Mouse (Mus musculus) limb, embryonic 13.5 days (tissue): ENCODE results near the gene Lrrc1. TPM values are rescaled to one million over a fixed set of nuclear protein-coding genes. Genes with fewer than 3 reads are reported as not detected.
"Not testable (repeated sequence)": the region's sequence is repeated elsewhere in the genome, so short reads cannot be mapped to it uniquely, and the experiment has no call there.

Experiments used
- ATAC-seq: fragments of 200-750 bp; cut with Nextera tagmentation; 2 replicates; pipeline ENCODE4 v1.8.0; 2017; ENCODE audit warnings: low read depth, moderate number of reproducible peaks, moderate TSS enrichment; ENCODE audit not compliant: low FRiP score
- H3K27ac ChIP-seq: fragments of 300-500 bp; sonication (generic); 2 replicates; pipeline ENCODE4 v1.5.1; 2015; ENCODE audit warnings: inconsistent platforms, mild to moderate bottlenecking, moderate library complexity
- H3K27me3 ChIP-seq: fragments of 300-500 bp; sonication (generic); 2 replicates; pipeline ENCODE4 v1.6.1; 2015; ENCODE audit warnings: mild to moderate bottlenecking, inconsistent platforms
- H3K36me3 ChIP-seq: fragments of 300-500 bp; sonication (generic); 2 replicates; pipeline ENCODE4 v1.6.1; 2015; ENCODE audit warnings: inconsistent platforms, mild to moderate bottlenecking, moderate library complexity
- H3K4me1 ChIP-seq: fragments of 300-500 bp; sonication (generic); 2 replicates; pipeline ENCODE4 v1.6.1; 2015; ENCODE audit warnings: inconsistent platforms
- H3K4me2 ChIP-seq: fragments of 300-500 bp; sonication (generic); replicated peaks from 2 replicates; pipeline ENCODE4 v1.6.1; 2015; ENCODE audit warnings: inconsistent platforms, mild to moderate bottlenecking, moderate library complexity
- H3K4me3 ChIP-seq: fragments of 300-500 bp; sonication (generic); 2 replicates; pipeline ENCODE4 v1.5.1; 2015; ENCODE audit warnings: moderate library complexity, mild to moderate bottlenecking, inconsistent platforms
- H3K9ac ChIP-seq: fragments of 300-500 bp; sonication (generic); 2 replicates; pipeline ENCODE4 v1.6.1; 2015; ENCODE audit warnings: mild to moderate bottlenecking, inconsistent platforms
- H3K9me3 ChIP-seq: fragments of 300-500 bp; sonication (generic); 2 replicates; pipeline ENCODE4 v1.6.1; 2016; ENCODE audit warnings: inconsistent platforms
- WGBS: fragments of 180-500 bp; shearing (Covaris S2); methylation state at CpG from one replicate; pipeline ENCODE4 v1.1.7; 2015; 5-methylcytosine and 5-hydroxymethylcytosine counted together
- polyA plus RNA-seq: library from polyadenylated mRNA; unstranded; fragments of >200 nt; fragmentation: Nextera tagmentation; extraction: Ambion mirVana; gene quantifications from 2 replicates; pipeline ENCODE4 v1.2.1, GENCODE M21; 2015

Gene Lrrc1
- 11.0 and 12.2 TPM in 2 replicates for polyA plus RNA-seq

DNA sequence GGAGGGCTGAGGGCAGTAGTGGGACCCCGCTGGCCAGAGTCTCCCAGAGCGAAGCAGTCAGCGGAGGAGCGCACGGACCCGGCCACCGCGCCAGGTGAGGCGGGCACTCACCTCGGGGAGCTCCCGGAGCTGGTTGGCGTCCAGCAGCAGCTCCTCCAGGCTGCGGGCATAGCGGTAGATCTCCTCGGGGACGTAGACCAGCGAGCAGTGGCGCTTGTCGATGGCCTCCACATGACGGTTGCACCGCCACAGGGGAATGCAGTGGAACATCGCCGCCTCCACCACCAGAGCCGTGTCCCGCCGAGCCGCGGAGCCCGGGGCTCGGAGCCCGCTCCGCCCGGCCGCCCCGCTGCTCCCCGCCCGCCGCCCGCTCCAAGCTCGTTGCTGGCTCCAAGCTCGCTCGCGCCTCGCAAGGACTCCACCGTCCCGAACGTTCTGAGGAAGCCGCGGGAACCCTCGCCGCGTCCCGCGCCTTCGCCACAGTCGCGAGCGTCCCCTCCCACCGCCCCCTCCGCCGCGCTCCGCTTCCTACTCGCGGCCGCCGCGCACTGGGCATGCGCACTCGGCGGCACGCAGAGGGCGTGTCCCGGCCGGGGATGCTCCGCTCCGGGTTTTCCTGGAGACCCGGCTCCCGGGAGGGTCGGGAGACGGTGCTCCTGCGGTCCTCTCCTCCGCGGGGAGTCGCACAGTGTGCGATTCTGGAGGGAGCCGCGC is at the start of gene Lrrc1:
TSS of gene Lrrc1 (minus strand) at position 517 of the 714 bp plus-strand sequence.
- H3K4me1 ChIP-seq, result peaks cover 29% of the 10 kb centered on the region
- H3K27ac ChIP-seq, result peak within 1 kb of the TSS; percentile 77
- no peaks in the 10 kb centered on the region for H3K9me3 ChIP-seq
- H3K9ac ChIP-seq, result peak within 1 kb of the TSS; percentile 83
- peak; percentile 91 for ATAC-seq
- no peaks in the 10 kb centered on the region for H3K36me3 ChIP-seq
- H3K27me3 ChIP-seq, result no peaks in the 10 kb centered on the region
- peak within 1 kb of the TSS; percentile 98 for H3K4me2 ChIP-seq
- H3K4me3 ChIP-seq, result peak within 1 kb of the TSS; percentile 74
- under 1% methylated on average over 78 of the region's 88 CpGs for WGBS

DNA sequence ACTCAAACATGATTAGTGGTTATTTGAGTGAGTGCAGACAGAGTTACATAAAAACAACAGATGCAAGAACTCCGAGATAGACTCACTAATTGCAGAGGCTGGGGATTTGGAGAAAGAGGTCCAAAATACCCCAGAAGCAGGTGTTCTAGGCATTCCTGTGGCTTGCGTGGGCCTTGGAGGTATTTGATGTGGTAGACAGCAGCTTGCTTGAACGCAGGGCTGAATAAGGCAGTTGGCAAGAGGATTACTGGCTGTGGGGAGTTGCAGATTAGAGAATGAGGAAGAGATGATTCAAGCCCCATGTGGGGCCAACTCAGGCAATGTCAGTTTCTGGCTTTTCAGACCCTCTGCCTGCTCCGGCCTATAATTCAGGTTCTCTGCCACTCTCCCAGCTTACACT is 47.8 kb upstream of the Lrrc1 start:
- no peak overlapping the region for H3K4me2 ChIP-seq
- H3K4me3 ChIP-seq, result no peak overlapping the region
- H3K36me3 ChIP-seq, result no peaks in the 10 kb centered on the region
- H3K27ac ChIP-seq, result no peak overlapping the region
- peaks cover 11% of the 10 kb centered on the region; the same call in 1 of the 2 replicates for H3K4me1 ChIP-seq
- no peak for ATAC-seq
- 48% methylated on average over 4 of the region's 4 CpGs for WGBS
- no peaks in the 10 kb centered on the region for H3K9me3 ChIP-seq
- no peaks in the 10 kb centered on the region for H3K27me3 ChIP-seq
- no peak overlapping the region for H3K9ac ChIP-seq

DNA sequence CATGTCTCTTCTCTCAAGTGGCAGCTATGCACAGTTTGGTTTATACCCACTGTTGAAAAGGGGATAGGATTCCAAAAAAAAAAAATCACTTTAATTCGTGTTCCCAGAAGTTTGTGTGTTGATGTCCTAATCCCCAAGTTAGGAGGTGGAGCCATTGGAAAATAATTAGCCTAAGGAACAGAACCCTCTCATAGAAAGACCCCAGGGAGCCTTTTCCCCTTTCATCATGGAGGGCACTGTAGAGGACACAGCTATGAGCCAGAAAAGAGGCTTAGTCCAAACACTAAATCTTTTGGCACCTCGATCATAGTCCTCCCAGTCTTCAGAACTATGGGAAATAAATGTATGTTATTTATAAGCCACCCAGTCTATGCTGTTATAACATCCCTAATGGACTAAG is 44.8 kb upstream of the Lrrc1 start:
- 38% methylated on average over 2 of the region's 2 CpGs for WGBS

DNA sequence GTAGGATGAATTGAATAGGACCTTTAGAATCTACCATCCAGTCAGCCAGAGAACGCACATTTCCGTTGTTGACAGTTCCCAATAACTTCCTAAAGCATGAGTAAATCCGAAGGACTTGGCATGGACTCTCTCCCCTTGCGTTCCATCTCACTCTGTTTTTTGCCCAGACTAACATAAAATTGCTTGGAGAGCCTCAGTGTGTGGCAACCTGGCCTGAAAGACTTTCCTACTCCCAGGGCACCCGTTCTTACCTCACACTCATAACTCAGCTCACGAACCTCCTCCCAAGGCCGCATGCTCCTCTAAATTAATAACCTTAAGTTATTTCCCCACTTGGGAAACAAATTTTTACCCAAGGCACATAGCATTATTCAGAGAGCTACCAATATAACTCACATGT is 42.9 kb upstream of the Lrrc1 start:
- H3K9ac ChIP-seq, result no peak overlapping the region
- no peak for ATAC-seq
- H3K27ac ChIP-seq, result no peak overlapping the region
- H3K4me2 ChIP-seq, result no peak overlapping the region
- H3K36me3 ChIP-seq, result no peaks in the 10 kb centered on the region
- H3K9me3 ChIP-seq, result no peaks in the 10 kb centered on the region
- no peaks in the 10 kb centered on the region for H3K27me3 ChIP-seq
- H3K4me1 ChIP-seq, result 0 out of 2 replicates have a peak, but pooled peaks cover 6% of the 10 kb centered on the region
- no peak overlapping the region for H3K4me3 ChIP-seq
- WGBS, result 78% methylated on average over 7 of the region's 7 CpGs

More for the DNA sequence above, 44.8 kb upstream of the Lrrc1 start:
- no peak overlapping the region for H3K4me2 ChIP-seq
- no peaks in the 10 kb centered on the region for H3K36me3 ChIP-seq
- H3K9ac ChIP-seq, result no peak overlapping the region
- ATAC-seq, result no peak
- H3K27me3 ChIP-seq, result no peaks in the 10 kb centered on the region
- H3K4me3 ChIP-seq, result no peak overlapping the region
- 0 out of 2 replicates have a peak, but pooled peaks cover 6% of the 10 kb centered on the region for H3K4me1 ChIP-seq
- H3K9me3 ChIP-seq, result no peaks in the 10 kb centered on the region
- H3K27ac ChIP-seq, result no peak overlapping the region

DNA sequence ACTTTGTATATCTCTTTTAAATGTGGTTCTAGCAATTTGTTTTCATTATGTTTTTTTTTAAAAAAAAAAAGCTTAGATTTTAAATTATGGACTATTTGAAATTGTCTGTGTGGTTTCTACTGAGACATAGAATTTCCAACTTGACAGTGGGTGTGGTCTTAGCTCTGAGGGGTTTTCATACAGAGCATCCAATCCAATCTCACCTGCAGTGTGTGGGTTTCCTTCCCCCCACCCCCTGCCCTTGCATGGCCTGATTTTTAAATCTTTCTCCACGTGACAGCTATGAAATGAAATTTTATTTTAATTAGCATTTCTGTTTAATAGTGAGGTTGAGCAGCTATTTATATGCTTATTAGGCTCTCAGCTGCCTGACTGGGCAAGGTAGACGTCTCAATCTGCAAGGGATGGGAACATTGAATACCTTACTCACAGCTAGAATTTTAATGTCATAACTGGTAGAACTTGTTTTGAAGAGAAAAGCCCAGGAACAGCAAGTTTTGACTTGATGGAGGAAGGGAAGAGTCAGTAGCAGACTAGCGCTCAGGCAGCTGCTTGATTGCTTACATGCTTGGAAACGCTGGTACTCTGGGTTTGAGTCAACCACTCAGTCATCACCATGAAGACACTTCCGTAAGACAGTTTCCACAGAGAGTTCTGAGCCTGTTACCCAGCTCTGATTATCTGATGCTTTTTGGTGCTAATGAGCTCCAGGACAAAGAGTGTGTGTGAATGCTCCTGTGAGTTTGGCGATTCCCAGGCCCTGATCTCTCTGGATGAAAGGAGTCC is 42.3 kb upstream of the Lrrc1 start:
- no peak for ATAC-seq
- no peak overlapping the region for H3K9ac ChIP-seq
- no peak overlapping the region for H3K4me2 ChIP-seq
- no peaks in the 10 kb centered on the region for H3K9me3 ChIP-seq
- H3K27ac ChIP-seq, result no peak overlapping the region
- no peaks in the 10 kb centered on the region for H3K36me3 ChIP-seq
- no peak overlapping the region for H3K4me3 ChIP-seq
- H3K27me3 ChIP-seq, result no peaks in the 10 kb centered on the region
- 0 out of 2 replicates have a peak, but pooled peaks cover 6% of the 10 kb centered on the region for H3K4me1 ChIP-seq
- 68% methylated on average over 6 of the region's 6 CpGs for WGBS

DNA sequence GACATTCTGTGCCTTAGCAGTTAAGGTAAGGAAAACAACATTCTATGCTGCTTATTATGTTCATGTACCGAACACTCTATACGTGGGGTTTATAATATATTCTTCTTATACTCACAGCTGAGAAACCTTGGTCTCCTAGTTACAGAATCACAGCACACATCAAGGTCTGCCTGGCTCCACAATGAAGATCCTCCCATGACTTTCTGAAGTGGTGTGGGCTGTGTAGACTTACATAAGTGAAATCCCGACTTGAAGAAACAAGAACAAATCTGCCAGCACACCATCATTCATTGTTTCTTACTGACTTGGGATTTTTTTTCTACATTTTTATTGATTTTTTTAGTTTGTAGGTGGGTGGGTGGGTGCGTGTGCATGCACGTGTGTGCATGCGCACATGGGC is 40.1 kb upstream of the Lrrc1 start:
- 89% methylated on average over 6 of the region's 6 CpGs for WGBS
- 0 out of 2 replicates have a peak, but pooled peaks cover 6% of the 10 kb centered on the region for H3K4me1 ChIP-seq
- no peaks in the 10 kb centered on the region for H3K27me3 ChIP-seq
- no peak overlapping the region for H3K9ac ChIP-seq
- no peaks in the 10 kb centered on the region for H3K36me3 ChIP-seq
- H3K27ac ChIP-seq, result no peak overlapping the region
- no peak for ATAC-seq
- H3K4me2 ChIP-seq, result no peak overlapping the region
- H3K4me3 ChIP-seq, result no peak overlapping the region
- no peaks in the 10 kb centered on the region for H3K9me3 ChIP-seq

DNA sequence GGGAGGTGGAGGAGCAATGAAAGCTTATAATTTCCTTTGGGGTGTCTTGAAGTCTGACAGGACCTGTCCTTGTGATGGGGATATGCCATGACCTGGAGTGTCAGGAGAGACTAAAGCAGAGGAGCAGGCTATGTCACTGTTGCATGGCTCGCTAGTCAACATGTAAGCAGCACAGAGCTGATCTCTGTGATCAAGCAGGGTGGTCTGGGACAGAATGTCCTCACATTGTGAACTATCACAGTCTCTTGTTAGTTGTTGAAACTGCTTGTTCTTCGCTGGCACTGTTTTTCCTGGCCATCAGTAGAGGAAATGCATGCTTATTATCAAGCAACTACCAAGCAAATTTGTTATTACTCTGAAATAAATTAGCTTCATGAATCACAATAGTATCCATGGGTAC is 38.6 kb upstream of the Lrrc1 start:
- ATAC-seq, result no peak
- Histone ChIP-seq H3K4me2 (no peak overlapping the region), H3K36me3 (no peaks in the 10 kb centered on the region), H3K27ac (no peak overlapping the region), H3K9ac (no peak overlapping the region), H3K27me3 (no peaks in the 10 kb centered on the region), H3K4me3 (no peak overlapping the region), H3K4me1 (0 out of 2 replicates have a peak, but pooled peaks cover 6% of the 10 kb centered on the region), H3K9me3 (no peaks in the 10 kb centered on the region)
- WGBS, result 63% methylated on average over 2 of the region's 2 CpGs

DNA sequence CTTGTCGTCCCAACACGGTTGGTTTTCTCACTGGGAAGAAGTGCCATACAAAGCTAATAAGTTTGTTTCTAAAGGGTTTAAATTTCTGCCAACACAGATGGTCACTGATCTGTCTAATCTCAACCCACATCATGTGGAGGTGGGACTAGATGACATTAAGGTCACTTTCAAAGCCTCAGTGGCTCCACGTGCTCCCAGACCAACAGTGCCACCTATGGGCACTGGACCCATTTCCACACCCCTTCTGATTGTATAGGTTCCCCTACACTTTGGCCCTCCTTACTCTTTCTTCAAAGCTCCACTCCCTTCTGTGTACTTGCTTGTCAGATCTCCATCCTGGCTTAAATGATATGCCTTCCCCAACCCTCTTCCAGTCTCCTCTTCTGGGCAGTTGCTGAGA is 35.2 kb upstream of the Lrrc1 start:
- H3K27ac ChIP-seq, result no peak overlapping the region
- no peak overlapping the region for H3K4me3 ChIP-seq
- no peaks in the 10 kb centered on the region for H3K36me3 ChIP-seq
- no peak overlapping the region for H3K4me2 ChIP-seq
- 71% methylated on average over 3 of the region's 3 CpGs for WGBS
- no peaks in the 10 kb centered on the region for H3K4me1 ChIP-seq
- no peak for ATAC-seq
- H3K9me3 ChIP-seq, result no peaks in the 10 kb centered on the region
- no peak overlapping the region for H3K9ac ChIP-seq
- H3K27me3 ChIP-seq, result no peaks in the 10 kb centered on the region

DNA sequence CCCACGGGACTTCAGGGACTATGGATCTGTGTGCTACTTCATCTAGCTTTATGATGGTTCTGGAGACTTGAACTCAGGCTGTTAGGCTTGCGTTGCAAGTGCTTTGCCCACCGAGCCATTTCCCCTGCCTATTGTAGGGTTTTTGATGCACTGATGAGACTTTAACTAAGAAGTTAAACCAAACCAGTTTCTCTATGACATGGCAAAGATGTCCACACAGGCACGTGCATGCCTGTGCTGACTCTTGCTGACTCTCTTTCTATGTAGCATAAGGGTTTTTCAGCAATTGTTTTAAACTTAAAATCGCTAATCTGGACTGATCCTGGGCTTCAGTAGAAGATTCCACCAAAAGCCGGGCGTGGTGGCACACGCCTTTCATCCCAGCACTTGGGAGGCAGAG is 33.3 kb upstream of the Lrrc1 start:
- no peak for ATAC-seq
- H3K9ac ChIP-seq, result no peak overlapping the region
- H3K4me2 ChIP-seq, result no peak overlapping the region
- H3K36me3 ChIP-seq, result no peaks in the 10 kb centered on the region
- no peak overlapping the region for H3K27ac ChIP-seq
- no peak overlapping the region for H3K4me3 ChIP-seq
- WGBS, result 92% methylated on average over 8 of the region's 8 CpGs
- no peaks in the 10 kb centered on the region for H3K9me3 ChIP-seq
- H3K4me1 ChIP-seq, result no peaks in the 10 kb centered on the region
- no peaks in the 10 kb centered on the region for H3K27me3 ChIP-seq

DNA sequence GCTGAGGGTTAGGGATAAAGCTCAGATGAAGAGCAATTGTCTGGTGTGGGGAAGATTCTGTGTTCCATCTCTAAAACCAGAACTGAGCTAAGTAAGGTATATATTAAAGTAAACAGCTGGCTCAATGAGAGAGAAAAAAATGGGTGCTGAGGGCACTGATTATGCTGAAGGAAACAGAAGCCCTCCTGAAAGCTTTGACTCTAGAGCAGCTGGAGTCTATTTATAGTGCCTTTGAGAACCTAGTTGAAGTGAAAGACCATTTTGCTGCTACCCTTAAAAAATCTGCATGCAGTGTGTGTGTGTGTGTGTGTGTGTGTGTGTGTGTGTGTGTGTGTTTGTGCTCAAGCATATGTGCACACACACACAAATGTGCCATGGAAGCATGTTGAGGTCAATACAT is 32.7 kb upstream of the Lrrc1 start:
- H3K4me1 ChIP-seq, result no peaks in the 10 kb centered on the region
- ATAC-seq, result no peak
- no peak overlapping the region for H3K4me3 ChIP-seq

DNA sequence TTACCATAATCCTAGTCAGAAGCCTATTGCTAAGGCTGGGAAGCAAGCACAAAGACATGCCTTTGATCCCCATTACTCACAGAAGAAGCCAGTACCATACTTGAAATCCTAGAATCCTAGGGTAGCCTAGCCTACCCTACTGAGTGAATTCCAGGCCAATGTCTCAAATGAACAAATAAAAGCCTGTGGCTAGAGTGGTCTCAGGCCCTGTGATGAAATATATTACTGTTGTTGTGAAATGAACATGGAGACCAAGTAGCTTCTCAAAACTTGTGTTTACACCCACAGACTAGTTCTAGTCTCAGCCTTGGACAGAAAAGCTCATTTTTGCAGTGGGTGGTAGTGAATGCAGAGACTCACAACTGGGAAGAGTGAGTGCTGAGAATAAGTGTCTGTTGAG is 31.6 kb upstream of the Lrrc1 start:
- no peak overlapping the region for H3K9ac ChIP-seq
- H3K27ac ChIP-seq, result no peak overlapping the region
- H3K4me1 ChIP-seq, result no peaks in the 10 kb centered on the region
- H3K4me3 ChIP-seq, result no peak overlapping the region
- no peaks in the 10 kb centered on the region for H3K9me3 ChIP-seq
- no peak for ATAC-seq
- H3K36me3 ChIP-seq, result no peaks in the 10 kb centered on the region
- H3K27me3 ChIP-seq, result no peaks in the 10 kb centered on the region
- no peak overlapping the region for H3K4me2 ChIP-seq

More for the DNA sequence above, 32.7 kb upstream of the Lrrc1 start:
- Histone ChIP-seq H3K4me2 (no peak overlapping the region), H3K27me3 (no peaks in the 10 kb centered on the region), H3K9me3 (no peaks in the 10 kb centered on the region), H3K9ac (no peak overlapping the region), H3K27ac (no peak overlapping the region), H3K36me3 (no peaks in the 10 kb centered on the region)

DNA sequence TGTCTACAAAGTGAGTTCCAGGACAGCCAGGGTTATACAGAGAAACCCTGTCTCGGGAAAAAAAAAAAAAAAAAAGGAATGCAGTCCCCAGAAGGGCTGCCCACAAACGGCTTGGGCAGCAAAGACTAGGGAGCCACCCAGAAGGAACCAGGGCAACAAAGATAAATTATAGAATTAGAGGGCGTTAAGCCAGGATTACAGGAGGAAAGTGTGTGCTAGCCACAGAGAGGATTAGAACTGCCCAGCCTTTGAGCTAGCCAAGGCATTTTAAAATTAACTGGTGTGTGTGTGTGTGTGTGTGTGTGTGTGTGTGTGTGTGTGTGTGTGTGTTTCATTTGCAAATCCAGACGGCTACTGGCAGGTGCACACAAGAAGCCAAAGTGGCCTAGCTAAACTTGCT is 30.3 kb upstream of the Lrrc1 start:
- H3K4me1 ChIP-seq, H3K4me3 ChIP-seq, ATAC-seq, H3K9me3 ChIP-seq, H3K27me3 ChIP-seq, H3K27ac ChIP-seq, H3K36me3 ChIP-seq, H3K4me2 ChIP-seq, H3K9ac ChIP-seq: not testable (repeated sequence)
- 38% methylated on average over 4 of the region's 4 CpGs for WGBS
